Mouse (Mus musculus): ENCODE measurements at regions not wholly inside any gene's neighbourhood (a gene's known extent, or its start where the extent isn't known, plus 50 kb on each side); places are given as distances from the start of the nearest gene placed in this dataset.

DNA sequence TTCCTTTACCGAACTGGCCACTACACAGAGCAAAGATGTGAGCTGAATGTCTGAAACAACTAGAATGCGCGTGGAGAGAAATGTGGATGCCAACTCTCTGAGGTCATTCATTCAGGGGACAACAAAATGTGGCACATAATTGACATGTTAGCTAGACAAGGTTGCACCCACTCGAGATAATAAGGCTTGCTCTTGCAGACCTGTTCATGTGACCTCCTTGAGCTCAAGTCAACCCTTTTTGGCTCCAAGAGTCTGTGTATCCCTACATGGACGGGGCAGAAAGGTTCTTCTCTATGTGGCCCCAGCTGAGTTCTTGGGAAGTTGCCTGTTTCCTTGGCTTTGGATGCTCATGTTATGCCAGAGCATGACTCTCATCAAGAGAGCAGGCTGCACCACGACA, 383.0 kb upstream of the Mgmt start:
- H3K27me3 ChIP-seq (ENCODE audit: control insufficient read depth, insufficient read depth, low read length): no peaks in the 10 kb centered on the region
- ATAC-seq (replicated peaks; ENCODE audit: extremely low read depth, insufficient read depth, low FRiP score): no peak
- H3K4me3 ChIP-seq (ENCODE audit: low read length): no peak overlapping the region
- no peak overlapping the region for H3K9ac ChIP-seq (ENCODE audit: low read length)
- peaks cover 9% of the 10 kb centered on the region for H3K4me1 ChIP-seq (ENCODE audit: control insufficient read depth, insufficient read depth, low read length)
- H3K36me3 ChIP-seq (ENCODE audit: control insufficient read depth, insufficient read depth): no peaks in the 10 kb centered on the region
- no peaks in the 10 kb centered on the region for H3K9me3 ChIP-seq (replicated peaks; ENCODE audit: control insufficient read depth, low read length)
- WGBS: 47% methylated on average over 6 of the region's 6 CpGs
- H3K4me2 ChIP-seq (ENCODE audit: low read depth, low read length): no peak overlapping the region
- H3K27ac ChIP-seq (ENCODE audit: low read length): no peak overlapping the region

DNA sequence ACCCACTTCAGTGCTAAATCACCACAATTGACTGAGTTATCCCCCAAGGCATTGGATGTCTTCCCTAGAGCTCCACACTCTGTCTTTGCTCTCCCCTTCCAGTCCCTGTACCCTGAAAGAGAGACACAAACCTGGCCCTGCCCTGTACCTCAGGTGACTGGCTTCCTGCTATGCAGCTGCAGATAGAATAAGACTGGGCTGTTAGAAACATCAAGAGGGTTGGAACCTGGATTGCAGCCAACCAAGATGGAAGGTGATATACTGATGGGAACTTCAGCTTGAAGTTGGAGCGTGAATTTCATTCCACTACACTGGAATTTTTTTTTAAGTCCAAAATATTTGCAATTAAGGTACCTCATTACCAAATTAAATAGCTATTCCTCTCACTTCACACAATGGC, 379.0 kb upstream of the Mgmt start:
- no peak for ATAC-seq (replicated peaks; ENCODE audit: extremely low read depth, insufficient read depth, low FRiP score)
- Histone ChIP-seq H3K27me3 (ENCODE audit: control insufficient read depth, insufficient read depth, low read length) (no peaks in the 10 kb centered on the region), H3K27ac (ENCODE audit: low read length) (no peak overlapping the region), H3K4me2 (ENCODE audit: low read depth, low read length) (no peak overlapping the region), H3K4me3 (ENCODE audit: low read length) (no peak overlapping the region), H3K9ac (ENCODE audit: low read length) (no peak overlapping the region), H3K36me3 (ENCODE audit: control insufficient read depth, insufficient read depth) (no peaks in the 10 kb centered on the region), H3K4me1 (ENCODE audit: control insufficient read depth, insufficient read depth, low read length) (no peaks in the 10 kb centered on the region), H3K9me3 (replicated peaks; ENCODE audit: control insufficient read depth, low read length) (no peaks in the 10 kb centered on the region)
- WGBS: 57% methylated on average over 1 of the region's 1 CpGs

- no peak overlapping the region for H3K9ac ChIP-seq (ENCODE audit: low read length)
- WGBS: 73% methylated on average over 9 of the region's 9 CpGs
- H3K27me3 ChIP-seq (ENCODE audit: control insufficient read depth, insufficient read depth, low read length): no peaks in the 10 kb centered on the region; the same call in 1 of the 2 replicates
- H3K27ac ChIP-seq (ENCODE audit: low read length): no peak overlapping the region
- H3K4me1 ChIP-seq (ENCODE audit: control insufficient read depth, insufficient read depth, low read length): no peaks in the 10 kb centered on the region; the same call in 1 of the 2 replicates
- ATAC-seq (replicated peaks; ENCODE audit: extremely low read depth, insufficient read depth, low FRiP score): no peak
- no peaks in the 10 kb centered on the region for H3K36me3 ChIP-seq (ENCODE audit: control insufficient read depth, insufficient read depth)
- no peaks in the 10 kb centered on the region for H3K9me3 ChIP-seq (replicated peaks; ENCODE audit: control insufficient read depth, low read length)
- no peak overlapping the region for H3K4me3 ChIP-seq (ENCODE audit: low read length)
- no peak overlapping the region for H3K4me2 ChIP-seq (ENCODE audit: low read depth, low read length)
These were observed 368.6 kb upstream of the Mgmt start for GRCm38 (mm10) chr7:136525821-136526220.

GRCm38 (mm10) chr7:136530006-136530785, 364.2 kb upstream of the Mgmt start:
- WGBS: 81% methylated on average over 8 of the region's 8 CpGs
- Histone ChIP-seq H3K9me3 (replicated peaks; ENCODE audit: control insufficient read depth, low read length) (no peaks in the 10 kb centered on the region), H3K9ac (ENCODE audit: low read length) (no peak overlapping the region), H3K27me3 (ENCODE audit: control insufficient read depth, insufficient read depth, low read length) (no peaks in the 10 kb centered on the region; the same call in 1 of the 2 replicates), H3K4me1 (ENCODE audit: control insufficient read depth, insufficient read depth, low read length) (no peaks in the 10 kb centered on the region; the same call in 1 of the 2 replicates), H3K4me3 (ENCODE audit: low read length) (no peak overlapping the region), H3K27ac (ENCODE audit: low read length) (no peak overlapping the region), H3K36me3 (ENCODE audit: control insufficient read depth, insufficient read depth) (no peaks in the 10 kb centered on the region), H3K4me2 (ENCODE audit: low read depth, low read length) (no peak overlapping the region)
- no peak for ATAC-seq (replicated peaks; ENCODE audit: extremely low read depth, insufficient read depth, low FRiP score)

DNA sequence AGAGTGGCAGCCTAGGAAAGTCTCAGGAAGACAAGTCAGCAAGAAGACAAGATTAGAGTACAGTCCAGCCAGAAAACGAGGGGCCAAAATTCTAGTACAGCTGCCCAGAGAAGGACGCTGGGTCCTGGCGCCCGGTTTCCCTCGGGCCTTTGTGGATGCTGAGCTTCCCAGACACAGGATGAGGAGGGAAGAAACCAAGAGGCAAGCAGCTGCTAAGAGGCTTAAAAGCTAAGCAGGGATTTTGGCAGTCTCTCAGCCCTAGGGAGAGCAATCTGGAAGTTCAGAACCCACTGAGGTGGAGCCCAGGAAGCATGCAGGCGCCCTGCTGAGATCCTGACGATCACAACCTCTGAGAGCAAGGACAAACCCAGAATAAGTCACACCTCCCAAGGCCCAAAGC, 363.1 kb upstream of the Mgmt start:
- Histone ChIP-seq H3K36me3 (ENCODE audit: control insufficient read depth, insufficient read depth) (no peaks in the 10 kb centered on the region), H3K27me3 (ENCODE audit: control insufficient read depth, insufficient read depth, low read length) (no peaks in the 10 kb centered on the region; the same call in 1 of the 2 replicates), H3K4me2 (ENCODE audit: low read depth, low read length) (no peak overlapping the region), H3K9me3 (replicated peaks; ENCODE audit: control insufficient read depth, low read length) (no peaks in the 10 kb centered on the region), H3K4me3 (ENCODE audit: low read length) (no peak overlapping the region), H3K27ac (ENCODE audit: low read length) (no peak overlapping the region), H3K9ac (ENCODE audit: low read length) (no peak overlapping the region), H3K4me1 (ENCODE audit: control insufficient read depth, insufficient read depth, low read length) (no peaks in the 10 kb centered on the region; the same call in 1 of the 2 replicates)
- 60% methylated on average over 7 of the region's 7 CpGs for WGBS
- no peak for ATAC-seq (replicated peaks; ENCODE audit: extremely low read depth, insufficient read depth, low FRiP score)

- Histone ChIP-seq H3K27me3 (ENCODE audit: control insufficient read depth, insufficient read depth, low read length) (no peaks in the 10 kb centered on the region), H3K9ac (ENCODE audit: low read length) (no peak overlapping the region), H3K4me1 (ENCODE audit: control insufficient read depth, insufficient read depth, low read length) (no peaks in the 10 kb centered on the region), H3K36me3 (ENCODE audit: control insufficient read depth, insufficient read depth) (no peaks in the 10 kb centered on the region), H3K4me3 (ENCODE audit: low read length) (no peak overlapping the region), H3K4me2 (ENCODE audit: low read depth, low read length) (no peak overlapping the region), H3K27ac (ENCODE audit: low read length) (no peak overlapping the region), H3K9me3 (replicated peaks; ENCODE audit: control insufficient read depth, low read length) (no peaks in the 10 kb centered on the region)
- ATAC-seq (replicated peaks; ENCODE audit: extremely low read depth, insufficient read depth, low FRiP score): no peak
These were observed 352.3 kb upstream of the Mgmt start for GRCm38 (mm10) chr7:136541876-136542655.

DNA sequence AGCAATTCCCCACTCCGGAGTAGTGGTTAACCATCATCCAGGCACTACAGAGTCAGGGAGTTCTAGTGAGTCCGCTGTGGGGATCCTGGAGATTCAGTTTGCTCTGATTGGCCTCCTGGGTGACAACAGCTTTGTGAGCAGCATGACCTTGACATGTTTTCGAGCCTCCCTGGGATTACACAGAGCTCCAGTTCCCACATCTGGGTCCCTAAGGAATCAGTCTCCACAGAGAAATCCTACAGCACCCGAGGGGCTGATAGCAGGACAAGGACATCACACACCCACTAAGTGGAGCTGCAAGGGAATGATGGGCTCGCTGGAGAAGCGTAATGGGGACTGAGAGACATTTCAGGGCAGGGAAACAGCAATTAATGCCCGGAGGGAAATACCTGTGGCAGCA, 351.5 kb upstream of the Mgmt start:
- Histone ChIP-seq H3K9me3 (replicated peaks; ENCODE audit: control insufficient read depth, low read length) (no peaks in the 10 kb centered on the region), H3K27ac (ENCODE audit: low read length) (no peak overlapping the region), H3K4me2 (ENCODE audit: low read depth, low read length) (no peak overlapping the region), H3K9ac (ENCODE audit: low read length) (no peak overlapping the region), H3K36me3 (ENCODE audit: control insufficient read depth, insufficient read depth) (no peaks in the 10 kb centered on the region), H3K27me3 (ENCODE audit: control insufficient read depth, insufficient read depth, low read length) (no peaks in the 10 kb centered on the region), H3K4me1 (ENCODE audit: control insufficient read depth, insufficient read depth, low read length) (no peaks in the 10 kb centered on the region), H3K4me3 (ENCODE audit: low read length) (no peak overlapping the region)
- ATAC-seq (replicated peaks; ENCODE audit: extremely low read depth, insufficient read depth, low FRiP score): no peak
- 68% methylated on average over 7 of the region's 7 CpGs for WGBS

- no peak overlapping the region for H3K4me2 ChIP-seq (ENCODE audit: low read depth, low read length)
- no peak overlapping the region for H3K27ac ChIP-seq (ENCODE audit: low read length)
- no peak for ATAC-seq (replicated peaks; ENCODE audit: extremely low read depth, insufficient read depth, low FRiP score)
- no peaks in the 10 kb centered on the region for H3K27me3 ChIP-seq (ENCODE audit: control insufficient read depth, insufficient read depth, low read length)
- H3K9ac ChIP-seq (ENCODE audit: low read length): no peak overlapping the region
- no peaks in the 10 kb centered on the region for H3K9me3 ChIP-seq (replicated peaks; ENCODE audit: control insufficient read depth, low read length)
- no peaks in the 10 kb centered on the region for H3K4me1 ChIP-seq (ENCODE audit: control insufficient read depth, insufficient read depth, low read length)
- WGBS: 41% methylated on average over 3 of the region's 3 CpGs
- no peaks in the 10 kb centered on the region for H3K36me3 ChIP-seq (ENCODE audit: control insufficient read depth, insufficient read depth)
- H3K4me3 ChIP-seq (ENCODE audit: low read length): no peak overlapping the region
These were observed 346.6 kb upstream of the Mgmt start for GRCm38 (mm10) chr7:136547837-136548236.

DNA sequence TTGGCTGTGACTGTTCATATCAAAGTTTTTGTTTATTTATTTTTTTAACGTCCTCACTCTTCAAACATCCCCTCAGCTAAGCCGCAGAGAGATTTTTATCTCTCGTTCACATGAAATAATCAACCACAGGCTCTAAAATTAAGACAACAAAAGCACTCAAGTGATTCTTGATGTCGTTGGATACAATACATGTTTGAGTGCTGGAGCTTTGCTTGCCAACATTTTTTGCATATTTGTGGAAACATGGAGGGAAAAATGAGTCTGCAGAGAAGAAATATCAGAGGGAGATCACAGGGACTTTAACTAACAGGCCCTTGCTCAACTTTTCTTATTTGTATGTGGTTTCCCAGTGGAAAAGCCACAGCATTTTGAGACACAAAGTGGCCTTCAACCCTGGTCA, 338.0 kb upstream of the Mgmt start:
- 20% methylated on average over 4 of the region's 4 CpGs for WGBS
- no peak for ATAC-seq (replicated peaks; ENCODE audit: extremely low read depth, insufficient read depth, low FRiP score)

More for the DNA sequence above, 338.0 kb upstream of the Mgmt start:
- H3K9ac ChIP-seq (ENCODE audit: low read length): no peak overlapping the region
- no peak overlapping the region for H3K4me3 ChIP-seq (ENCODE audit: low read length)
- H3K36me3 ChIP-seq (ENCODE audit: control insufficient read depth, insufficient read depth): no peaks in the 10 kb centered on the region
- H3K9me3 ChIP-seq (replicated peaks; ENCODE audit: control insufficient read depth, low read length): no peaks in the 10 kb centered on the region
- no peak overlapping the region for H3K4me2 ChIP-seq (ENCODE audit: low read depth, low read length)
- no peak overlapping the region for H3K27ac ChIP-seq (ENCODE audit: low read length)
- H3K27me3 ChIP-seq (ENCODE audit: control insufficient read depth, insufficient read depth, low read length): no peaks in the 10 kb centered on the region
- H3K4me1 ChIP-seq (ENCODE audit: control insufficient read depth, insufficient read depth, low read length): no peaks in the 10 kb centered on the region
